Mouse (Mus musculus) left cerebral cortex, adult 2 months (tissue): ENCODE measurements at regions not wholly inside any gene's neighbourhood (a gene's known extent, or its start where the extent isn't known, plus 50 kb on each side); places are given as distances from the start of the nearest gene placed in this dataset.
A peak's percentile ranks its signal among the peaks of the same experiment; 100 is the strongest.

ENCODE experiments used
- DNase-seq, 2 experiments: peaks; one replicate each; pipeline ENCODE4 v3.0.0; 2021 to 2022; ENCODE audit warnings: low spot score in 2 of 2, mixed read lengths in 1 of 2; ENCODE audit errors: extremely low spot score in 1 of 2
- H3K27ac ChIP-seq: fragments of 200-600 bp; 2 replicates; pipeline ENCODE4 v1.8.1; 2022
- H3K4me3 ChIP-seq: fragments of 200-600 bp; 2 replicates; pipeline ENCODE4 v1.8.1; 2022
- CTCF ChIP-seq: fragments of 200-600 bp; IDR thresholded peaks from 2 replicates; pipeline ENCODE4 v1.8.1; 2022; ENCODE audit warnings: antibody characterized with exemption, mild to moderate bottlenecking, moderate library complexity
- intact Hi-C: fragments of 180-260 bp; cut with DNase I; formaldehyde crosslinking; loops from one replicate; pipeline ENCODE4 v1.15.1; 2025

DNA sequence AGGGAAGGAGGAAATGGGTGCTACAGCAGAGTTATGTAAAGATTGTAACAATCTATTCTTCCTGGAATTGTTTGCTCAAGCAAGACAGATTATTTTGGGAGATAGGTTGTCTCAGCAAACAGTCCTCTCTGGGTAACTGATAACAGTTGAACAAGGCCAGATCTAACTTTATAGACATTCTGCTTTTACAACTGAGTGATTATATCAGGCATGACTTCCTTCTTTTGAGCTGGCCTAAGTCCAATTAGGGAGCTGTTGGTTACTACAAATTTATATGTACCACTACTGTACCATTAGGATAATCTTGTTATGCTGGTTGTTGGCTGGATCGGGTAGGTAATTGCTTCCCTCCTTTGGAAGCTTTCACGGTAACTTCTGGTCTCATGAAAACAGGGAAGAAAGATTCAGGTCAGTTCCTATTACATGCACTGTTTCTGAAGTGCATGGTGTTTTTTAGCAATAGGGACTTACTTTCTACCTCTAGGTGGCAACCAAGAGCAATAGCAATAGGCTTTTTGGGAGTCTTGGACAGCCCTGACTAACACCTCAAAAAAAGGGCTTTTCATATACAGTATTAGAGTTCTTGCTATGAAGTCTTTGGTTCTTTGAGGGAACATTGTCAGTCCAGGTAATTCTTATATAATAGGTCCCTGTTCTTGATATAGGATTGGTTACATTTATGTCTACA lies 363.9 kb upstream of the Slc5a7 start:
- DNase-seq = no peak
- TF ChIP-seq CTCF = peak; percentile 68
- no peak overlapping the region for H3K4me3 ChIP-seq
- H3K27ac ChIP-seq = no peak overlapping the region
- intact Hi-C loops = loop anchor here (10.0 kb wide), 1 partner anchor 812 kb away; no protein-coding TSS in a partner anchor

DNA sequence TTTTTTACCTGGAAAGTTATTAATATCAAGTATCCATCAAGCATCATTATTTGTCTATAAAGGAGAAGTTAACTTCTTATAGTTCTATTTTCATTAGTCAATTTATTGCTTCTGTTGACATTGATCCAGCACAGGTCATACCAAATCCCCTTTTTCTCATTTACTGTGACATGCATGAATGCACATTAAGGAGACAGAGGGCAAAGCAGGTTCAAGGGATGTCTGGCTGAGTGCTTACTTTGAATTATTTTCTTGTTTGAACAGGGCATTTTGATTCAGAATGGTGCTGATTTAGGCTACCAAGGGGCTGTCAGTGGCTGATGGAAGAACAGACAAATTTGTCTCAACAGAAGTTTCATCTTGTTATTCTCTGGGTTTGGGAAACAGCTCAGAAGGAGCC lies 357.7 kb upstream of the Slc5a7 start:
- no peak for DNase-seq
- TF ChIP-seq CTCF = no peak
- intact Hi-C loops = no loop called here
- no peak overlapping the region for H3K27ac ChIP-seq
- no peak overlapping the region for H3K4me3 ChIP-seq
